Mouse (Mus musculus): ENCODE data around the gene Adprh.
A peak's percentile ranks its signal among the peaks of the same experiment; 100 is the strongest.

Gene Adprh

GRCm38 (mm10) chr16:38439190-38439589 is 13.3 kb downstream of the Adprh start:
- no peak for DNase-seq

- DNase-seq = no peak
These were observed 18.2 kb downstream of the Adprh start for GRCm38 (mm10) chr16:38434295-38434795.

GRCm38 (mm10) chr16:38433514-38433913 is 19.0 kb downstream of the Adprh start:
- no peak for DNase-seq

GRCm38 (mm10) chr16:38432498-38433425 is 19.7 kb downstream of the Adprh start, which contains the start of gene Pla1a:
Pla1a (minus strand) TSS chr16:38433145.
- DNase-seq = no peak

GRCm38 (mm10) chr16:38431446-38432185 is 20.9 kb downstream of the Adprh start:
- DNase-seq = no peak

- DNase-seq = no peak
These were observed 26.7 kb downstream of the Adprh start for GRCm38 (mm10) chr16:38425799-38426198.

- no peak for DNase-seq
These were observed 27.1 kb downstream of the Adprh start for GRCm38 (mm10) chr16:38425374-38425773.

- no peak for DNase-seq
These were observed 37.5 kb downstream of the Adprh start for GRCm38 (mm10) chr16:38414953-38415352.

- no peak for DNase-seq
These were observed 44.1 kb downstream of the Adprh start for GRCm38 (mm10) chr16:38408416-38408815.

- DNase-seq = no peak
These were observed 44.9 kb downstream of the Adprh start for GRCm38 (mm10) chr16:38407584-38407983.

GRCm38 (mm10) chr16:38406708-38407107 is 45.8 kb downstream of the Adprh start:
- no peak for DNase-seq

- no peak for DNase-seq
These were observed 46.2 kb downstream of the Adprh start for GRCm38 (mm10) chr16:38406293-38406692.

GRCm38 (mm10) chr16:38403639-38404038 is 48.9 kb downstream of the Adprh start:
- DNase-seq = no peak

GRCm38 (mm10) chr16:38401468-38401867 is 51.0 kb downstream of the Adprh start:
- no peak for DNase-seq

GRCm38 (mm10) chr16:38400311-38400960 is 52.1 kb downstream of the Adprh start:
- DNase-seq = no peak

- DNase-seq = peak; percentile 37 to 46
These were observed 52.8 kb downstream of the Adprh start for GRCm38 (mm10) chr16:38399531-38400231.

GRCm38 (mm10) chr16:38399076-38399475 is 53.4 kb downstream of the Adprh start:
- DNase-seq = no peak

GRCm38 (mm10) chr16:38398266-38398665 is 54.2 kb downstream of the Adprh start:
- no peak for DNase-seq

- peak; percentile 70 to 79 for DNase-seq
These were observed 56.3 kb downstream of the Adprh start for GRCm38 (mm10) chr16:38396155-38396554.

GRCm38 (mm10) chr16:38395060-38395730 is 57.3 kb downstream of the Adprh start:
- no peak for DNase-seq

GRCm38 (mm10) chr16:38394191-38394618 is 58.3 kb downstream of the Adprh start:
- no peak for DNase-seq

Measured in cerebellum, postnatal 25 days (tissue).